Mouse (Mus musculus): ENCODE results near the gene Pld6. TPM values are rescaled to one million over a fixed set of nuclear protein-coding genes. Genes with fewer than 3 reads are reported as not detected.
A peak's percentile ranks its signal among the peaks of the same experiment; 100 is the strongest.

The Pld6 gene
- 0.74 TPM in 1 of 2 replicates, not detected in the other for polyA plus RNA-seq (2011; ENCODE audit: insufficient read length, low read depth, missing spikeins)

DNA sequence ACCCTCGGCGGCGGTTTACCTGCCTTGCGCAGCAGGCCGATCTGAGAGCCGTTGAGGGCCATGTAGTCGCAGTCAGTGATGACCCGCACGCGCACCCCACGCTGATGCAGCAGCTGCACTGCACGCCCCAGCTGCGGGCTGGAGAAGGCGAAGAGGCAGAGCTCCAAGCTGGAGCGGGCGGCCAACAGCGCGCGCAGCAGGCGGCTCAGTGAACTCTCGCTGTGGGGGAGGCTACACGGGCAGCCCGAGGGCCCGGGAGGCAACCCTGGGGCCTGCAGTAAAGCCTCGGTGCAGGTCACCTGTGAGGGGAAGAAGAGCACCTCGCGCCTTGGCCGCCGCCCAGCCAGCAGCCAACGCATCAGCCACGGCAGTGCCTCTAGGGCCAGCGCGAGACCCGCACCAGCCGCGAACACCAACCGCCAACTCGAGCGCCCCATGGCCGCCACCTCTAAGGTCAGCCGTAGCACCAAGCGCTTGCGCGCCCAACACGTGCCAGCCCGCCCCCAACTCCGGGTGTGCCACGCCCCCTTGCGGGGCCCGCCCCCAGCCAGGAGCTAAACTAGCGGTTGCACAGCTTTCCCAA, at the start of gene Pld6:
Gene Pld6 (minus strand): TSS at position 447 of the 583 bp plus-strand sequence.
- no peaks in the 10 kb centered on the region for H3K4me1 ChIP-seq (ENCODE audit: control insufficient read depth, insufficient read depth, low read length)
- TF ChIP-seq POLR2A (IDR thresholded peaks at IDR 0.05; ENCODE audit: low read depth, low read length) (no peak), CTCF (IDR thresholded peaks at IDR 0.05; ENCODE audit: borderline replicate concordance, insufficient read depth, low read length) (no peak)
- 0 out of 2 replicates have a peak within 1 kb of the TSS, but pooled peaks have one; percentile 7 for H3K4me3 ChIP-seq (ENCODE audit: insufficient read depth, low read length)
- H3K27ac ChIP-seq (ENCODE audit: insufficient read depth, low read length), result no peak within 1 kb of the TSS

DNA sequence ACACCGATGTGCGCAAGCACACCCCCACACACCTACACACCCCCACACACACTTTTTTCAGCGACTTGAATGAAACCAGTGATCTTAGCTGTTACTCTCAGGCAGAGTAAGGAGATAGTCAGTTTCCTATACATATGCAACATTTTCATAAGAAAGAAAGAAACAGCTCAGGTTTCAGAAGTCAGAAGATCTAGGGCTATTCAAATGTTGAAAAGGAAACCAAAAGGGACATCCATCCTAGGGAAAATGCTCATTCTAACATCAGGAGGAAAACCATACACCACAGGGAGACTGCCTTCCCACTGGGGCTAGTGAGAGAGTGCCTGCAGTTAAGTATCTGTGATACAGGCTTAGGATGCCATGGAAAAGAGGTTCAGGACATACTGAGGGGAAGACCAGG, 34.2 kb upstream of the Pld6 start:
- H3K4me1 ChIP-seq (ENCODE audit: control insufficient read depth, insufficient read depth, low read length), result no peaks in the 10 kb centered on the region
- H3K4me3 ChIP-seq (ENCODE audit: insufficient read depth, low read length), result no peak overlapping the region
- TF ChIP-seq CTCF (IDR thresholded peaks at IDR 0.05; ENCODE audit: borderline replicate concordance, insufficient read depth, low read length) (no peak), POLR2A (IDR thresholded peaks at IDR 0.05; ENCODE audit: low read depth, low read length) (no peak)
- no peak overlapping the region for H3K27ac ChIP-seq (ENCODE audit: insufficient read depth, low read length)

DNA sequence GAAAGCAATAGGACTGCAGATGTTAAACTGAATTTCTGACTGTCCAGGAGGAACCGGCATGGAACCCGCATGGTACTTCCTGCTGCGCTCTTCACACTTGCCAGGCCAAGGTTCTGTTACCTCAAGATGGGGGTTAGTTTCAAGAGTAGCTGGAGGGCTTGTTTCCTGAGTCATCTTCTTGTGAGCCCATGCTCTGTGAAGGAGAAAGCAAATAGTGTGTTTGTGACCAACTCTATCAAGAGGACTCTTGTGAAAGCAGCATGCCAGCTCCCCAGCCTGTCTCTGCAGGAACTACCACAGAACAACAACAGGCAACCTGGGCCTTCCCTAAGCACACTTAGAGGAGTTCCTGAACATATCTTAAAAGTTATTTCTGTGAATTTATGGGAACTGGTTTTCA, 30.5 kb upstream of the Pld6 start:
- Histone ChIP-seq H3K4me1 (ENCODE audit: control insufficient read depth, insufficient read depth, low read length) (no peaks in the 10 kb centered on the region), H3K4me3 (ENCODE audit: insufficient read depth, low read length) (no peak overlapping the region), H3K27ac (ENCODE audit: insufficient read depth, low read length) (no peak overlapping the region)
- TF ChIP-seq CTCF (IDR thresholded peaks at IDR 0.05; ENCODE audit: borderline replicate concordance, insufficient read depth, low read length) (no peak), POLR2A (IDR thresholded peaks at IDR 0.05; ENCODE audit: low read depth, low read length) (no peak)

DNA sequence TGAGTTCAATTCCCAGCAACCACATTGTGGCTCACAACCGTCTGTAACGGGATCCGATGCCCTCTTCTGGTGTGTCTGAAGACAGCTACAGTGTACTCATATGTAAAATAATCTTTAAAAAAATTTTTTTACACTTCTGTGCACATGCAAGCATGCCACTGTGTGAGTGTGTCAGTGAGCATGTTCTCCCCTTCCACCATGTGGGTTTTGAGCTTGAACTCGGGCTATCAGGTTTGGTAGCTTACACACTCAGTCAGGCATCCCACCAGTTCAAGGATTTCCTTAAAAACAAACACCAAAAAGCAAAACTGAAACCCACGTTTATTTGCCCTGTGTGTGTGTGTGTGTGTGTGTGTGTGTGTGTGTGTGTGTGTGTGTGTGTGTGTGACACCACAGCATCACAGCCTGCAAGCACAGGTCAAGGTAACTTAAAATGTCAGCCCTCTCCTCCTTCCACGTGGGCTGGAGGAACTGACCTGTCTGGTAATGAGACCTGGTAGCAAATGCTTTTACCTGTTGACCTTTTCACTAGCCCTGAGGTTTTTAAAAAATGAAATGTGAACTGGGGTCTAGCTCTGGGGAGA, 28.1 kb upstream of the Pld6 start:
- Histone ChIP-seq H3K4me3 (ENCODE audit: insufficient read depth, low read length) (no peak overlapping the region), H3K4me1 (ENCODE audit: control insufficient read depth, insufficient read depth, low read length) (0 out of 2 replicates have a peak, but pooled peaks cover 6% of the 10 kb centered on the region), H3K27ac (ENCODE audit: insufficient read depth, low read length) (no peak overlapping the region)
- no peak for TF ChIP-seq CTCF (IDR thresholded peaks at IDR 0.05; ENCODE audit: borderline replicate concordance, insufficient read depth, low read length)
- TF ChIP-seq POLR2A (IDR thresholded peaks at IDR 0.05; ENCODE audit: low read depth, low read length), result no peak

DNA sequence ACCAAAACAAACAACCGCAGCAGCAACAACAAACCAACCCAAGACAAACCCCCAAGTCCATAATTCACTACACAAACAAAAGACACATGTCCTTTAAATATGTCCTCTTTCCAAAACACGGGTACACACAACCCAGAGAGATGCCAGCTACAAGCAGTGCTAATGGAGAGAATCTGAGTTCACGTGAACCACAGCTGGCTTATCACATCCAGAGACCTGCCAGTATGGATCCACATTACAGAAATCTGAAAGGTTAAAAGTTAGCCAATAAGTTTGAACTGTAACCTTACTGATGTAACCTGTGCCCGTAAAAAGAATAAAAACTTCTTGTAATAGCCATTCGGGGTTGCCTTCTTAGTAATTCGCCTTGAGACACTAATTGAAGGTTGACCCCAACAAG, 27.5 kb upstream of the Pld6 start:
- TF ChIP-seq POLR2A (IDR thresholded peaks at IDR 0.05; ENCODE audit: low read depth, low read length) (no peak), CTCF (IDR thresholded peaks at IDR 0.05; ENCODE audit: borderline replicate concordance, insufficient read depth, low read length) (no peak)
- Histone ChIP-seq H3K4me1 (ENCODE audit: control insufficient read depth, insufficient read depth, low read length) (0 out of 2 replicates have a peak, but pooled peaks cover 6% of the 10 kb centered on the region), H3K27ac (ENCODE audit: insufficient read depth, low read length) (no peak overlapping the region), H3K4me3 (ENCODE audit: insufficient read depth, low read length) (no peak overlapping the region)

DNA sequence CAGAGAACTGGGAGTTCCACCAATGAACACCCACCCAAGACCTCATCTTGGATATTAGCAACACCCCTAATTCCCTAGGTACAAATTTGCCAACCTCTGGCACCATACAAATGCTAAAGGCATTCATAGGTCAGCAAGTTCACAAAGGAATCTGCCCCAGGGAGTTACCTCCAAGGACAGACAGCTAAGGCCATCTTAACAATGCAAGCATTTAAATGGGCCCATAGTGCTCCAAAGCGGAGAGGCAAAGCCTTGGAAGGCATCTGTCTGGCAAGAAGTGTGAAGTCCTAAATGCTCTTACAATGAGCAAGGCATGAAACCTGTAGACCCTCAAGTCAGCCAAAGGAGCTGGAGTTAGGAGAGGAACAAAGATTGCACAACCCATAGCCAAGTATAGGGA, 26.9 kb upstream of the Pld6 start:
- H3K4me1 ChIP-seq (ENCODE audit: control insufficient read depth, insufficient read depth, low read length), result 0 out of 2 replicates have a peak, but pooled peaks cover 6% of the 10 kb centered on the region
- no peak overlapping the region for H3K4me3 ChIP-seq (ENCODE audit: insufficient read depth, low read length)
- no peak overlapping the region for H3K27ac ChIP-seq (ENCODE audit: insufficient read depth, low read length)
- TF ChIP-seq CTCF (IDR thresholded peaks at IDR 0.05; ENCODE audit: borderline replicate concordance, insufficient read depth, low read length) (no peak), POLR2A (IDR thresholded peaks at IDR 0.05; ENCODE audit: low read depth, low read length) (no peak)

DNA sequence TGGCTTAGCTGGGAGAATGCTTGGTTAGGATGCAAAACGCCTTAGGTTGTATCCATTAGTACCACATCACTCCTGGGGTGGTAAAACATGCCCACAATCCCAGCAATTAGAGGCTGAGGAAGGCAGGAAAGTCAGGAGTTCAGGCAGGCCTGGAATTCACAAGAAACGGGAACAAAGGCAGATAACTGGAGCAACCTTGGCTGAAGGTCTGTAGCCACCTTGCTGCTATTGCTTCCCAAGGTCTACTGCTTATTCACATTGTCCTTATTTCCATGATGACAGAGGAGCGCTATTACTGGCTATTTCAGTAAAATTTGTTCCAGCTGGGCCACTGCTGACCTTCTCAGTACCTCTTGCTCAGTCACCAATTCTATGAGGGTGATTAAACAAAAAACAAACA, 25.8 kb upstream of the Pld6 start:
- no peak overlapping the region for H3K27ac ChIP-seq (ENCODE audit: insufficient read depth, low read length)
- H3K4me3 ChIP-seq (ENCODE audit: insufficient read depth, low read length), result no peak overlapping the region
- TF ChIP-seq POLR2A (IDR thresholded peaks at IDR 0.05; ENCODE audit: low read depth, low read length) (no peak), CTCF (IDR thresholded peaks at IDR 0.05; ENCODE audit: borderline replicate concordance, insufficient read depth, low read length) (no peak)
- H3K4me1 ChIP-seq (ENCODE audit: control insufficient read depth, insufficient read depth, low read length), result 0 out of 2 replicates have a peak, but pooled peaks cover 10% of the 10 kb centered on the region

DNA sequence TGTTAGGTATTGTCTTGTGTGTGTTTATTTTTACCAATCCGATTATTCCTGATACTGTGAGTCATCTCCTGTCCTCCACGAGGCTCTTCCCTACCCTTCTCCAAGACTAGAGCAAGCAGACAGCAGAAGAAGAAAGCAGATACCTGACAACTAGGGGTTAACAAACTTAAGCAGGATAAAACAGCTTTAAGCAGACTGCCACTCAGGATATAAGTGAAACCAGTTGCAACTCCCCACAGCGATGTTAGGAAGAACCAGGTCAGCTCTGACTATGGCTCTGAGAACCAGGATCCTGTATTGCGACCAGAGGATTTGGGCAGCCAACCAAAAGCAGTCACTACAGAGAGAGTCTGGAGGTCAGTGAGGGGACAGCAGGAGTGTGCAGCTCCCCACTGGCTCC, 23.8 kb upstream of the Pld6 start:
- 0 out of 2 replicates have a peak, but pooled peaks cover 10% of the 10 kb centered on the region for H3K4me1 ChIP-seq (ENCODE audit: control insufficient read depth, insufficient read depth, low read length)
- TF ChIP-seq CTCF (IDR thresholded peaks at IDR 0.05; ENCODE audit: borderline replicate concordance, insufficient read depth, low read length), result no peak
- no peak for TF ChIP-seq POLR2A (IDR thresholded peaks at IDR 0.05; ENCODE audit: low read depth, low read length)
- 0 out of 2 replicates have a peak overlapping the region, but pooled peaks have one; percentile 2 for H3K4me3 ChIP-seq (ENCODE audit: insufficient read depth, low read length)
- peak overlapping the region; percentile 9; the same call in 1 of the 2 replicates for H3K27ac ChIP-seq (ENCODE audit: insufficient read depth, low read length)

DNA sequence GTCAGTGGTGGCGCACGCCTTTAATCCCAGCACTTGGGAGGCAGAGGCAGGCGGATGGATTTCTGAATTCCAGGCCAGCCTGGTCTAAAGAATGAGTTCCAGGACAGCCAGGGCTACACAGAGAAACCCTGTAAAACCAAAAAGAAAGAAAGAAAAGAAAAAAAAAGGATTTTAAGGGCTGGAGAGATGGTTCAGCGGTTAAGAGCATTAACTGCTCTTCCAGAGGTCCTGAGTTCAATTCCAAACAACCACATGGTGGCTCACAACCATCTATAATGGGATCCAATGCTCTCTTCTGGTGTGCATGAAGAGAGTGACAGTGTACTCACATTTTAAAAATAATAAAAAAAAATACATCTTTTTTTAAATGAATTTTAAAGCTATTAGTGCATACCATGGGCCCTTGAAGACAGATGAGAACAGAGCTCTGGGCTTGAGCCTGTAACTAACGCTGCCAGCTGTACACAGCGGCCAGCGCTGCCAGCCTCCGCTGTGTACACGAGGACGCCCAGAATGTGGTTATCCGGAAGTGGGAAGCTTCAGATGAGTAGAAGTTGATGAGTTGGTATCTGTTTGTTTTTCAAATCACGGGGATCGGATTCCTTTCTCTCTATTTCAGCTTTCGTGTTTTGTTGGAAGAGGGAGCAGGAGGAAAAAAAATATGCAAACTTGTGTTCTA, 23.2 kb upstream of the Pld6 start:
- H3K4me3 ChIP-seq (ENCODE audit: insufficient read depth, low read length), result peak overlapping the region; percentile 91
- 0 out of 2 replicates have a peak, but pooled peaks cover 10% of the 10 kb centered on the region for H3K4me1 ChIP-seq (ENCODE audit: control insufficient read depth, insufficient read depth, low read length)
- no peak for TF ChIP-seq CTCF (IDR thresholded peaks at IDR 0.05; ENCODE audit: borderline replicate concordance, insufficient read depth, low read length)
- no peak for TF ChIP-seq POLR2A (IDR thresholded peaks at IDR 0.05; ENCODE audit: low read depth, low read length)
- H3K27ac ChIP-seq (ENCODE audit: insufficient read depth, low read length), result peak overlapping the region; percentile 98
